In the genomic region with DNA sequence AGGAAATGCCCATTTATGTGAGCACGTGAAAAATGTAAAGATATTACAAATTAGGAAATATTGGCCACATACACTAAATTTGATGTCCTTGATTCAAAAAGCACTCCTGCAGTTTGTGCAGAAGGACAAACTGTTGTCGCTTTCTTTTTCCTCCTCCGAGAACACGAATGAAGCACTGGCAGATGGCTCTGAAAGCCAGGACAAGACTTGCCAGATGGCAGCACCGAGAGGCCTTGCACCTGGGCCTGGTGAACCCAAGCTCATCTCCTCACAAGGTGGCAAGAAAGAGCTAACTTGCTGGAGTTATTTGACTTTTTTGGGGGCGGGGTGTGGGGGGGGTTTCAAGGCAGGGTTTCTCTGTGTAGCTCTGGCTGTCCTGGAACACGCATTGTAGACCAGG, we compare ENCODE assay signal across 10 mouse cellular contexts.
"Had no signal": no experiment of that assay in that cellular context is flagged by ENCODE, and none has a peak within 500 bp of the region (broad histone marks: within the 10 kb centered on the region; RNA-seq: fewer than 3 reads in every experiment).

No protein-coding gene starts in this region.

- DNase-seq: embryo, embryonic 11 days; forebrain, postnatal 0 days; gastrocnemius, adult 2 months; gastrocnemius, postnatal 10 days; gastrocnemius, postnatal 14 days; gastrocnemius, postnatal 25 days; gastrocnemius, postnatal 36 days; heart, adult 11 months; heart, adult 18-20 months; heart, adult 2 months had no signal
